Mouse (Mus musculus) CD4-positive helper T cell, adult 2 months (primary cell): ENCODE measurements around the gene Gm20532.

ENCODE experiments used
- DNase-seq: peaks from one replicate; pipeline ENCODE4 v3.0.0-alpha.2; 2012; ENCODE audit warnings: low read depth, missing footprints, low spot score

Gene Gm20532

DNA sequence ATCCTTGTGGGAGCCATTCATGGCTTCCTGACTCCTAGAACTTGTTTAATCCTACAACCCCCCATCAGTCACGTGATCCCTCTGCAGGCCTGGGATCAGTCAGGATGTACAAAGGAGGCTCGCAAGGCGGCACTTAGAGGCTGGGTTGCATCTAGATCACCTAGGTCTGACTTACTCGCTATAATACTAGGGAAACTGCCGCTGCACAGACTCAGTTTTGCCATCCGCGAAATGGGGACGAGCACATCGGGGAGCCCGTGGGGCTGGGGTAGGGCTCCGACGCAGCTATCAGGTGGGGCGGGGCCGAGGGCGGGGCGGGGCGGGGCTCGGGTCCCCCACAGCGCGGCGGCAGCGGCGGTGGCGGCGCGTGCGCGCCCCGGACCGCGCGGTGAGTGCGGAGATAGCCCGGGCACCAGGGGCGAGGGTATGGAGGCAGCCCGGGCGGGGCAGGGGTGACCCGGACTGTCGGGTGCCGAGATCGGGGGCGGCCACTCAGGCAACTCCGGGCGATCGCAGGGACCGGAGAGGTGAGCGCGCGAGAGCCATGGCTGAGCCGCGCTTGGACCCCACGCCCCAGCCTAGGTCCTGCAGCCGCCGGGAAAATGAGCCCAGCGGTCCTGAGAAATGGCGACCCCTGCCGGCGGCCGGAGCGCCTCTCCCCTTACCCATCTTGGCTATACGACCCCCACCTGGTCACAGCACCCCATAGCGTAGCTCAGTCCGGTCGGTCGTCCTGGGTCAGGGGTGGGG lies at the start of gene Gm20532:
Gene Gm20532, plus strand, starts transcription at position 346 of the 750 bp plus-strand sequence.
- DNase-seq, result peak; percentile 67

DNA sequence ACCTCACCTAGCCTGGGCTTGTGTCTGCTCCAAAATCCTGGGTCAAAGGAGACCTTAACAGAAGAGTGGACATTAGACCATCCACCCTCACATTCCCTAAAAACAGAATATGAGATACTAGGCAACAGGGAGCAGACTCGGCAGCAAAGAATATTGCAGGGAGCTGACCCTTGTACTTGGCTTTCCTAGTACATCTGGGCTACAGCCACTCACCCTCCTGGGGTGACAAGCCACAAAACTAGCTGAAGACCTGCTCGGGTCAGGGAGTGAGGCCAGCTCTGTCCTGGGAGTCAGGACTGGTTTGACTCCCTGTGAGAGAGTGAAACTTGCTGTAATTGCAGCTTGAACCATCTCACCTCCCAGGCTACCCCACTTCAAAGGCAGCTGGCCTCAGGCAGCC lies 46.9 kb upstream of the Gm20532 start:
- DNase-seq, result no peak

DNA sequence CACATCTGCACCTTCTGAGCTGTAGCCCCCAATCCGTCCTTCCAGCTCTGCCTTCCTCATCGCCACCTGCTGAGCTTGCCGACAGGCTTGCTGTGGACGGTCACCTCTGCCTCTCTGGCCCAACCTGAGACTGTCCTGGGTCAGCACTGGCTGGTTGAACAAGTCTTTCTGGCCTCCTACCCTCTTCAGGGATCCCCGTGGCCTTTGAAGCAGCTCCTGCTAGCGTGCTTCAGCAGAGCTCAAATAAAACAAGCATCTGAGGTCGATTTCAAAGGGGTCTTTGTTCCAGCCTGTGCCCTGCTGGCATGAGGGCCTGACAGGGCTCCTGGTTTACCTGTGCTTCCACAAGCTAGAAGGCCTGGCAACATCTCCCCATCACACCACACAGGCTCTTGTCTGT lies 45.7 kb upstream of the Gm20532 start:
- DNase-seq, result no peak

- DNase-seq, result no peak
Measured at GRCm38 (mm10) chr2:26541258-26541910, 45.1 kb upstream of the Gm20532 start.

DNA sequence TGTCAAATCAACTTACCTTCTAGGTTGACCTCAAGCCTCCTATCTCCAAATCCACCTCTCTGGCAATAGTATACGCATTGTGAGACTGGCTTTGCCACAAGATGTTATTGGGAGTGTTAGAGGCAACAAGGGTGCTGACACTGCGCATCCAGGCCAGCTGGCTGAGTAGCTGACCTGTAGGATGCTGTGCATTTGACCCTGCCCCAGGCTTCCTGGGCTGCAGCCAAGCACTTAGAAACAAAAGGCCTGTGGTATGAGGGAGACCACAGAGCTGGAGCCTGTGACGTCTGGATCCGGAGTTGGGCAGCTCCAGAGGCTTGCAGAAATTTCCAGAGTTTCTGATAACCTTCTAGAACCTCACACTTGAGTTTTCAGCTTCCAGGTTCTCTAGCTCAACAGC lies 43.3 kb upstream of the Gm20532 start:
- DNase-seq, result no peak

DNA sequence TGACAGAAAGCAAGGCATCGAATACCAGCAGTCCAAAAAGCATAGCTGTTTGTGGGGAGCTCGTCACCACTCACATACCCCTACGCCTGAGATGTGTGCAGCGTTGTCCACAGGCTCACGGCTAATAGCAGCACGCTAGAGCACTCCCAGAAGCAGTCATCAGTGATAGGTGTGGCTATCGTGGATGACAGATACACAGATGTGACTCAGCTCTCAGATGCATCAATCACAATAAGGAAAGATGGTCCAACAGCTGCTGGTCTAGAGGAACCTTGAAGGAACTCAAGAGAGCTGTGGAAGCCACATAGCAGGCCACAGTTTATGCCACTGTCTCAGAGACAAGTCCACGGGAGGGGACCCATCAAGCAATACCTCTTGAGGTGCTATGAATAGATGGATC lies 42.7 kb upstream of the Gm20532 start:
- no peak for DNase-seq

- no peak for DNase-seq
Measured at GRCm38 (mm10) chr2:26544265-26544664, 42.2 kb upstream of the Gm20532 start.

DNA sequence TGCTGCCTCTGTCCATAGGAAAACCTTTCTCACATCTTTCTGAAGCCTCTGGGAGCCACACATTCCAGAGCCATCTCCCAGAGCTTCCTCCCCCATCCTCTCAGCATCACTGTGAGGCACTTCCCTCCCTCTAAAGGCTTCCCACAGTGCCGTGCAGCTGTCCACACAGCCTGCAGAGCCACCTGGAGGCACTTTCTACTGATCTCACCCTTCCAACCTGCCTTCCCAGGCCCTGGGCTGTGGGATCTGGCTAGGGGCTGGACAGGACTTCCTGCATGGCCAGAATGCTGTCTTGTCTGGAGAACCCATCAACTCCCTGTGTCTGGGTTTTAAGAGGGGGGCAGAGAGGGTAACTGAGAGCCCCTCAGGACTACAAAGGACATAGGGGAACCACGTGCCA lies 39.0 kb upstream of the Gm20532 start:
- no peak for DNase-seq

- no peak for DNase-seq
Measured at GRCm38 (mm10) chr2:26549801-26550200, 36.6 kb upstream of the Gm20532 start.

DNA sequence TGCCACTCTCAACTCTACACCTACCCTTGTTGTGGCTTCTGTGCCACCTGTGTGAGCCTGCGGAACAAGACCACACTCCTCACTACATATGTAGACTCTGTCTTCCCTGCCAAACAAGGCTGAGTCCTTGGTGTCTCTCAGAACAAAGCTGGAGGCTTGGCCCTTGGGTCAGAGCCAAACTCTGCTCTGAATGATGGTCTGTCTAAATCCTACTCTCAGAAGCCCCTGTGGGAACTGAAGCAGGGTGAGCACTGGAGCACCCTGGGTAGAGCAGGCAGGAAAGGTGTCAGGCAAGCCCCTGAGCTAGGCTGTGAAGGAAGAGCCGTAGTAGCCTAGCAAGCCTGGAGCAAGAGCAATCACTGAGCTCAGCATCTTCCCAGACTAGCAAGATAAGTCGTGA lies 36.2 kb upstream of the Gm20532 start:
- no peak for DNase-seq

DNA sequence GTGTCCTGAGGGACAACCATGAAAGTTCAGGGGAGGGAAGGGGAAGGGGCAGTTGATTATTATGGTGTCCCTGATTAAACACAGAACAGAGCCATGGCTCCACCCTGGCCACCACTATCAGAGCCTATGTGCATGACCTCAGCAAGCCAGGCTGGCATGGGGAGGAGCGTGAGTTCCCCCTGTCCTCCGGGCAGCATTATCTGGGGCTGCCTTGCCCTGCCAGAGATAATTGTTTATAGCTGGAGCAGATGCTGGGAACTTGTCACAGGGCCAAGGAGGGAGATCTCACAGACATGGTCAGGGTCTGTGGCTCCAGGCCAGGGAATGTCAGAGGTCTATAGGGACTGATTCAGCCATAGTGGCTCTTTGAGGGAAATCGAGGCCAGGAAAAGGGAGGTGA lies 35.7 kb upstream of the Gm20532 start:
- DNase-seq, result no peak

DNA sequence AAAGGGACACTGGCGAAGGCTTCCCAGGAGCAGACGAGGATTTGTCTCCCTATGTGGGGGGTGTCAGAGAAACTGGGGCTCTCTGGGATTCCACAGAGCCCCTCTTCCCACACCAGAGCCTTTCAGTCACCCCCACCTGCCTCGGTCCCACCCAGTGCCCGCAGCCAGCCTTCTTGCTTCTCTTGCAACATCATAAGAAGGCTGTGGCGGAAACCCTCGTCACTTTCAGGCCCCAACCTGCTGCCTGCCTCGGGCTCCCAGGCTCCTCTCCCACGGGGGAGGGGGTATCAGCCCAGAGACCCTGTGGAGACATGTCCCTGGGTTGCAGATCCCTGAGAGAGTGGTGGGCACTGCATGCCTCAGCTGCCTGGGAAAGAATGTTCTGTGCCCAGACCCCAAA lies 35.0 kb upstream of the Gm20532 start:
- no peak for DNase-seq

DNA sequence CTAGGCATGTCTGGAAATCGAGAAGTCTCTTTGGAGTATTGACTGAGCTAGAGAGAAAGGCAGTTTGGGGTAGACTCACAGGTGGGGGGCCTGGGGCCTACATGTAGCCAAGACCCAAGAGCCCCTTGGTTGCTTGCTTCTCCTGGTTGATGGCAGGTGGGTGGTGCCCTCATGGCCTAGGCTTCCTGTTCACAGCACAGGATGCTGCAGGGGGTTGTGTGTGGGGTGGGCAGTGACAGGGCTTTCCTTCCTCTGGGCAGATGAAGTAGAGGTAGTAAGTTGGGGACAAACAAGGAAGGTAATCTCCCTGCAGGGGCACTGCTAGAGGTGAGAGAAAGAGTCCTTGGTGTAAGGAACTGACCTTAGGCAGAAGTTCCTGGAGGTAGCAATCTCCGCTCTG lies 34.4 kb upstream of the Gm20532 start:
- DNase-seq, result peak; percentile 19

GRCm38 (mm10) chr2:26553904-26554303 lies 32.5 kb upstream of the Gm20532 start:
- DNase-seq, result no peak

DNA sequence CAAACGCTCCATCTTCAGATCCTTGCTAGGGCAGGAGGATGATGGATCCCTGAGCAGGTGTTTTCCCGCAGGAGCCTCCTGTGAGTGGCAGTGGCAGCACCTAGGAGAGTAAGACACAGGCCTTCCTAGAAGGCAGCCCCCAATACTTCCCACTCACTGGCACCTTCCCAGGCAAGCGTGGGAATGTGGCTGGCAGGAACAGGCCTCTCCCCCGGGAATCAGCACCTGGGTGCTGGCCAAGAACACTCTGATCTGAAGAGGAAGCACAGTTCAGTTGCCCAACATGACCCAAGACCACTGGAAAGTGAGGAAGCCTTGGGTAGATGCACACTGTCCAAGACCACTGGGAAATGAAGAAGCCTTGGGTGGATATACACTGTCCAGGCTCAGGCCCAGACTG lies 31.4 kb upstream of the Gm20532 start:
- DNase-seq, result no peak

DNA sequence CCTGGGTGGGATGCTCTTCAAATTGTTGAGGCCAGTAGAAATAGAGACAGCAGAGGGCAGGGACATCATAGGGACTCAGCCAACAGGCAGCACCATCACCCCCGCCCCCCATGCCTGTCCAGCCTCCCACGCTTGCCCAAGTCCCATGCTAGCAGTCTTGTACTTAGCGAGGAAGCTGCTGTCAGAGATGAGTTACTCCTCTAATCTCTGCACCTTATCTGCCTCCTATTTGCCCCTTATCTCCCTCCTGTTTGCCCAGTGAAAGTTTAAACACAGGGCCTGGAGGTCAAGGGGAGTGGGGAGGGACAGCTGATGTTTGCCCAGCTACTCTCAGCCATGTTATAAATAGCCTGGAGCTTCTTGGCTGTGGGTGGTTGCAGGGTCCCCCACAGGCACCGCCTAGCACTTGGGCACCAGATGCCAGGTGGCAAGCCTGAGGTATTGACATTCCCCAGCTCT lies 29.9 kb upstream of the Gm20532 start:
- DNase-seq, result no peak

DNA sequence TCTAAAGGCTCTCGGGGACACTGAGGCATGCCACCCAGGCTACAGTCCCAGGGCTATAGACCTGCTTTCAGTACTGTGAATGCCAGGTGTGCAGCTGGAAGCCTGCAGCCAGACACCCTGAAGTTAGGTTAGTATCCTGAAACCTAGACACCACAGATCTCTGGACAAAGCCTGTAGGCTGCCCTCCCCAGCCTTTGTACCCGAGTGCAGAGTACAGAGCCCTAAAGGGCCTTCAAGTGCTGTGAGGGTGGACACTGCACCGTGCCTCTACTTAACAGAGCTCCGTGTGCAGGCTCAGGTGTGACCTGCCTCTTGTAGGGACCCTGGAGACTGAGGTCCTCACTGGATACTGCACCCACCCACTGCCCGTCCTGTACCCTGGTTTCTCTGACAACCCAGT lies 25.9 kb upstream of the Gm20532 start:
- DNase-seq, result no peak

DNA sequence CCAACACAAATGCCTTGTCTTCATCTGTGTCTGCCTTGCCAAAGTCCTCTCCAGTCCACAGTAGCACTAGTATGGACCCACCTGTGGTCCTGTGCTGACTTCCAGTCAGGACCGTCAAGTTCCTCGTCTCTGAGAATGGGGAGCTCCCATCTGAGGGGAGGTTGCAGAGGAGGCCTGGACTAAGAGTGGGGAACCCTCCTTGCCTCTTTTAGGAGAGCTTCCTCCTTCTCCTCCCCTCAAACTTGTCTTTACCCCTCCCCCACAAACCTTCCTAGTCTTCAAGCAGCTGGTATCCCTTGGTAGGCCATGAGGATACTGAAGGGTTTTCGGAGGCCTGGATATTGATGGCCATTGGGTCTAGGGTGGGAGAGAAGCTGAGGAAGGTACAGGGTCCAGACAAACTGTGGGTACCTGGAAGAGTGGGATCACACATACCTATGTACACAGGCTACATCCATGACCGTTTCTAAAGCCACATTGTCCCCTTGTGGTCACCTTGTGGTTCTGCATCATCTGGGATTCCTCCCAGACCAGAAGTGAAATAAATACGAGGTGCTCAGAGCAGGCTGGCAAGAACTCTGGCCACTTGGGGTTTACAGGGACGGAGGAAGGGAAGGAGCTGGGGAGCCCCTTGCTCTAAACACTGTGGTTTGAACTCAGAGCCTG lies 25.0 kb upstream of the Gm20532 start:
- peak; percentile 44 for DNase-seq

DNA sequence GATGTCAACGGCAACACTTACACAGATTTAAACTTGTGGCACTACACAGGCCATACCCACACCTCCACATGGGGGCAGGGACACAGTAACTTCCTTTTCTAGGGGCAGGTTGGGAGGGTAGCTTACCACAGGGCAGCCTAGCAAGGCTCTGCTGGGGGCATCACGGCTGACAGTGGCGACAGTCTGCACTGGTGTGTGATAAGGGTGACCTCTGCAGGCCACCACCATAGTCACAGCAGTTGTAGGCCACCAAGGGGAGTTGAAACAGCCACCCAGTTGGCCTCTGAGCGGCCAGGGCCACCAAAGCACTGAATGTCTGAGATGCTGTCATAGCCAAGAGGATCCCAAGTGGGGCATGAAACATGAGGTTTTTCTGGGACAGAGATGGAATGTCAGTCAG lies 20.2 kb upstream of the Gm20532 start:
- DNase-seq, result peak; percentile 68

GRCm38 (mm10) chr2:26570034-26570433 lies 16.4 kb upstream of the Gm20532 start:
- peak; percentile 41 for DNase-seq

DNA sequence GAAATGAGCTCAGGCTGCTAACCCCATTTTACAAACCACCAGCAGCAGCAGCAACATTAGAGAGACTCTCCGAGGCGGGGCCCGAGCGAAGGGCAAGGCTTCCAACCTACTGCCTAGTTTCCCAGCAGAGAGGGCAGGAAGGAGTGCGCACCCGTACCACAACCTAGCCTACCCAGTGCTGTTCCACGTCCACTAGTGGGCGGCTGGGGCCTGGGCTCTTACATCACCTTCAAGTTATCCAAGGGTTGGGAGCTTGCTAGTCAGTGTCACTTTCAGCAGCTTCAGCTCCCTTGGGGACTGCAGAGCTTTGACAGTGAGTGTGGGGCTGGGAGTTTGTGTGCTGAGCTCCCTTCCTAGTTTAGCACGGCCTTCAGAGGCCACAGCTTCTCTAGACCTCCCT lies 15.0 kb upstream of the Gm20532 start:
- no peak for DNase-seq

- DNase-seq, result no peak
Measured at GRCm38 (mm10) chr2:26571826-26572225, 14.6 kb upstream of the Gm20532 start.

DNA sequence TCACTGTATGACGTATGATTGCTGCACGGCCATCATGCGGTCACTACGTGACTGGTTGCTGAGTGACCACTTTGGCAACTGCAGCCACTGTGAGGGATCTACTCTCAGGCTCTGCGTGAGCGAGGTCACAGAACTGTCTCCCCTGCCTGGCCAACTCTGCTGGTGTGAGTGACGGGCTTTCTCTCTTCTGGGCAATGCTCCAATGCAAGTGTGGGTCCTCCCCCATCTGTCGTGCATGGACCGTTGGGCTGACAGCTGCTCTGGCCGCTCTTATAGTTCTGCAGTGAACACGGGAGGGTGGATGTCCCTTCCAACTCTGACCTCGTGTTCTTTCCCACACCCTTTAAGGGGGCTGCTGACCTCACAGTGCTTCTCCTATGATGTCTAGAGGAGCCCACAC lies 13.0 kb upstream of the Gm20532 start:
- DNase-seq, result no peak
